Mouse (Mus musculus) heart, embryonic 14.5 days (tissue): ENCODE results near the gene Depdc5. TPM values are rescaled to one million over a fixed set of nuclear protein-coding genes. Genes with fewer than 3 reads are reported as not detected.
"Not testable (repeated sequence)": the region's sequence is repeated elsewhere in the genome, so short reads cannot be mapped to it uniquely, and the experiment has no call there.

Experiments
- ATAC-seq: fragments of 200-750 bp; cut with Nextera tagmentation; 2 replicates; pipeline ENCODE4 v1.8.0; 2017; ENCODE audit warnings: low read depth, moderate TSS enrichment; ENCODE audit not compliant: insufficient number of reproducible peaks, insufficient read depth, low FRiP score
- H3K27ac ChIP-seq, 2 experiments: fragments of 200-500 bp in 1 of 2; fragments of 300-500 bp in 1 of 2; sonication (generic) in 1 of 2; replicated peaks in 1 of 2; 2 replicates each; pipeline ENCODE4 v1.5.1; 2012 to 2014; ENCODE audit warnings: low read depth in 2 of 2, low read length in 2 of 2, control low read depth in 1 of 2, mild to moderate bottlenecking in 1 of 2, mixed read lengths in 1 of 2; ENCODE audit not compliant: control insufficient read depth in 1 of 2, insufficient read depth in 1 of 2
- H3K27me3 ChIP-seq: fragments of 300-500 bp; sonication (generic); 2 replicates; pipeline ENCODE4 v1.6.1; 2014; ENCODE audit warnings: mild to moderate bottlenecking, low read length, control low read depth; ENCODE audit not compliant: control insufficient read depth, insufficient read depth
- H3K36me3 ChIP-seq: fragments of 300-500 bp; sonication (generic); 2 replicates; pipeline ENCODE4 v1.6.1; 2014; ENCODE audit warnings: mild to moderate bottlenecking, control low read depth, low read length, mixed read lengths; ENCODE audit not compliant: control insufficient read depth, insufficient read depth
- H3K4me1 ChIP-seq, 2 experiments: fragments of 200-500 bp in 1 of 2; fragments of 300-500 bp in 1 of 2; sonication (generic) in 1 of 2; 2 replicates each; pipeline ENCODE4 v1.6.1; 2012 to 2014; ENCODE audit warnings: low read length in 2 of 2, control low read depth in 1 of 2, mixed read lengths in 1 of 2; ENCODE audit not compliant: control insufficient read depth in 2 of 2, insufficient read depth in 2 of 2
- H3K4me2 ChIP-seq: fragments of 300-500 bp; sonication (generic); 2 replicates; pipeline ENCODE4 v1.6.1; 2014; ENCODE audit warnings: mild to moderate bottlenecking, low read length
- H3K4me3 ChIP-seq, 2 experiments: fragments of 200-500 bp in 1 of 2; fragments of 300-500 bp in 1 of 2; sonication (generic) in 1 of 2; 2 replicates each; pipeline ENCODE4 v1.5.1; 2012 to 2014; ENCODE audit warnings: low read length in 2 of 2, mild to moderate bottlenecking in 2 of 2, control low read depth in 1 of 2, low read depth in 1 of 2, moderate library complexity in 1 of 2; ENCODE audit not compliant: control insufficient read depth in 1 of 2, insufficient read depth in 1 of 2
- H3K9ac ChIP-seq: fragments of 300-500 bp; sonication (generic); 2 replicates; pipeline ENCODE4 v1.6.1; 2014; ENCODE audit warnings: mild to moderate bottlenecking, low read length
- H3K9me3 ChIP-seq: fragments of 300-500 bp; sonication (generic); 2 replicates; pipeline ENCODE4 v1.6.1; 2016; ENCODE audit warnings: low read length, control low read depth; ENCODE audit not compliant: control insufficient read depth
- WGBS: fragments of 180-500 bp; shearing (Covaris S2); extraction: QIAGEN DNeasy Blood & Tissue Kit; methylation state at CpG from one replicate; pipeline ENCODE4 v1.1.7; 2014; 5-methylcytosine and 5-hydroxymethylcytosine counted together
- polyA plus RNA-seq: library from polyadenylated mRNA; unstranded; fragments of >200 nt; fragmentation: Nextera tagmentation; extraction: Ambion mirVana; gene quantifications from 2 replicates; pipeline ENCODE4 v1.2.1, GENCODE M21; 2014

The Depdc5 gene
- polyA plus RNA-seq, 1 experiment from 2014 or later: 17.5 TPM

DNA sequence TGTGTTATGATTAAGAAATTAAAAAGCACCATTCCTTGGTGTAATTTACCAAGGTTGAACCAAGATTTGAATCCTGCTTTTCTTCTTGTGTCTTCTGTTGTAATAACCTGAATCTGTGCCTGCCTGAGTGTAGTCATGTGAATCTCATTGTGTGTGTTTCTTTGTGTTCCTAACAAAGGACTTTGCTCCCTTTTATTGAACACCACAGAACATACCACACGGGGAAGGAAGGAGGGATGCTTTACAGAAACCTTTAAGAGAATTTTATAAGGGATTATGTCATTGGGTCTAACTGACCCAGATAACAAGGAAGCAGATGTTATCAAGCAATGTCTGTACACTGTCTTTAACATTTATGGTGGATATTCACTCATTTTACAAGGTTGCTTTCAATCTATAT lies 44.0 kb downstream of the Depdc5 start:
- WGBS: 86% methylated on average over 1 of the region's 1 CpGs
- peaks cover 73% of the 10 kb centered on the region for H3K36me3 ChIP-seq

DNA sequence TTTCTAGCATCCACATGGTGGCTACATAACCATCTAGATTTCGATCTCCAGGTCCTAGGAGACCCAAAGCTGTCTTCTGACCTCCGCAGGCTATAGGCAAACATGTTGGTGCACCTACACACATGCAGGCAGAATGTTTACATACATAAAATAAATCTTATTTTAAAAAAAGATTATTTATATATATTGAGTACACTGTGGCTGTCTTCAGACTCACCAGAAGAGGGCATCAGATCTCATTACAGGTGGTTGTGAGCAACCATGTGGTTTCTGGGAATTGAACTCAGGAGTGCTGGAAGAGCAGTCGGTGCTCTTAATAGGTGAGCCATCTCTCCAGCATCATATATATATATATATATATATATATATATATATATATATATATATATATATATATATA lies 50.6 kb downstream of the Depdc5 start:
- Histone ChIP-seq H3K27me3 (no peaks in the 10 kb centered on the region), H3K27ac (no peak overlapping the region), H3K4me1 (no peaks in the 10 kb centered on the region), H3K9ac (no peak overlapping the region), H3K4me3 (no peak overlapping the region), H3K4me2 (no peak overlapping the region), H3K9me3 (no peaks in the 10 kb centered on the region), H3K36me3 (peaks cover 82% of the 10 kb centered on the region)
- ATAC-seq: no peak
- WGBS: 84% methylated on average over 3 of the region's 3 CpGs

More for the DNA sequence above, 44.0 kb downstream of the Depdc5 start:
- Histone ChIP-seq H3K27me3 (no peaks in the 10 kb centered on the region), H3K9ac (no peak overlapping the region), H3K9me3 (no peaks in the 10 kb centered on the region), H3K4me3 (no peak overlapping the region), H3K4me2 (no peak overlapping the region), H3K4me1 (no peaks in the 10 kb centered on the region), H3K27ac (no peak overlapping the region)
- no peak for ATAC-seq

DNA sequence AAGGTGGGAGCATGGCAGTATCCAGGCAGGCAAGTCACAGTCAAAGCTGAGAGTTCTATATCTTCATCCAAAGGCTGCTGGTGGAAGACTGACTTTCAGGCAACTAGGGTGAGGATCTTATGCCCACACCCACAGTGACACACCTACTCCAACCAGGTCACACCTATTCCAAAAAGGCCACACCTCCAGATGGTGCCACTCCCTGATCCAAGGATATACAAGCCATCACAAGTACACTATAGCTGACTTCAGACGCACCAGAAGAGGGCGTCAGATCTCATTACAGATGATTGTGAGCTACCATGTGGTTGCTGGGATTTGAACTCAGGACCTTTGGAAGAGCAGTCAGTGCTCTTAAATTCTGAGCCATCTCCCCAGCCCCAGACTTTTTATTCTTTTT lies 55.8 kb downstream of the Depdc5 start:
- not testable (repeated sequence) for H3K27ac ChIP-seq, H3K9ac ChIP-seq, H3K9me3 ChIP-seq, ATAC-seq, H3K4me2 ChIP-seq, H3K4me1 ChIP-seq, H3K4me3 ChIP-seq, H3K27me3 ChIP-seq
- WGBS: 89% methylated on average over 2 of the region's 2 CpGs
- peaks cover 77% of the 10 kb centered on the region for H3K36me3 ChIP-seq

- ATAC-seq: no peak
- no peak overlapping the region for H3K9ac ChIP-seq
- 90% methylated on average over 4 of the region's 4 CpGs for WGBS
- H3K27me3 ChIP-seq: no peaks in the 10 kb centered on the region
- peaks cover 77% of the 10 kb centered on the region for H3K36me3 ChIP-seq
- no peaks in the 10 kb centered on the region for H3K4me1 ChIP-seq
- no peaks in the 10 kb centered on the region for H3K9me3 ChIP-seq
- H3K27ac ChIP-seq: no peak overlapping the region
- H3K4me3 ChIP-seq: no peak overlapping the region
- H3K4me2 ChIP-seq: no peak overlapping the region
These were observed 59.4 kb downstream of the Depdc5 start for GRCm38 (mm10) chr5:32922906-32923305.

- ATAC-seq: no peak
- H3K36me3 ChIP-seq: peaks cover 89% of the 10 kb centered on the region
- no peaks in the 10 kb centered on the region for H3K27me3 ChIP-seq
- no peaks in the 10 kb centered on the region for H3K4me1 ChIP-seq
- no peak overlapping the region for H3K9ac ChIP-seq
- H3K4me2 ChIP-seq: no peak overlapping the region
- H3K4me3 ChIP-seq: no peak overlapping the region
- H3K27ac ChIP-seq: no peak overlapping the region
- WGBS: 64% methylated on average over 2 of the region's 2 CpGs
- no peaks in the 10 kb centered on the region for H3K9me3 ChIP-seq
These were observed 67.3 kb downstream of the Depdc5 start for GRCm38 (mm10) chr5:32930761-32931160.

DNA sequence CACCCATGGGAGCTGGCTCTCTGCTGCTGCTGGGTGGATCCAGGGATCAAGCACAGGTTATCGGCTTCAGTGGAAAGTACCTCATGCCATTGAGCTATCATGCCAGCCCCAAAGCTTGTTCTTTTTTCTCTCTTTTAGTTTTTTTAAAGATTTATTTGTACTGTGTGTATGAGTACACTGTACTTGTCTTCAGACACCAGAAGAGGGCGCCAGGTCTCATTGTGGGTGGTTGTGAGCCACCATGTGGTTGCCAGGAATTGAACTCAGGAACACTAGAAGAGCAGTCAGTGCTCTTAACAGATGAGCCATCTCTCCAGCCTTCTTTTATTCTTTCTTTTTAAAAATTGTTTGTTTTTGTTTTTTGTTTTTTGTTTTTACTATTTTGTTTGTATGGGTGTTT lies 71.2 kb downstream of the Depdc5 start:
- no peak for ATAC-seq
- Histone ChIP-seq H3K27me3 (no peaks in the 10 kb centered on the region), H3K36me3 (peaks cover 87% of the 10 kb centered on the region), H3K9ac (no peak overlapping the region), H3K4me1 (no peaks in the 10 kb centered on the region), H3K4me3 (no peak overlapping the region), H3K4me2 (no peak overlapping the region), H3K9me3 (no peaks in the 10 kb centered on the region), H3K27ac (no peak overlapping the region)
- WGBS: 65% methylated on average over 2 of the region's 2 CpGs

DNA sequence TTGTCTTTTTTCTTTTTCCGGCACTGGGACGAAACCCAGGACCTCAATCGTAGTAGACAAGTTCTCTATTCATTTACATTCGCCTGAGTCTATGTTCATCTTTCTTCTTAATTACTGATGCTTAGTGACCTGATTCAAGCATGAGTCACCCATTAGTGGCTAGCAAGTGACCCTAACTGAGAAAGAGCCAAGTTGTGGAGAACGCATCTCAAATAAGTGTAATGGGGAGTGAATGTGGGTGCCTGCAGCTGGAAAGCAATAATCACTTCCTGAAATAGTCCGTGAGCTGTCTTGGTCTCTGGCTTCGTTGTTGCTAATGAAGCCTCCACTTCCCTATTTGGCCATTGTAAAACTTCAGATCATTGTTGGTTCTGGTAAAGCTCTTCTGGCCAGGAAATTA lies 77.1 kb downstream of the Depdc5 start:
- H3K9ac ChIP-seq: no peak overlapping the region
- 93% methylated on average over 7 of the region's 7 CpGs for WGBS
- H3K4me2 ChIP-seq: no peak overlapping the region
- no peak overlapping the region for H3K4me3 ChIP-seq
- peaks cover 91% of the 10 kb centered on the region for H3K36me3 ChIP-seq
- H3K27me3 ChIP-seq: no peaks in the 10 kb centered on the region
- H3K27ac ChIP-seq: no peak overlapping the region
- no peak for ATAC-seq
- no peaks in the 10 kb centered on the region for H3K9me3 ChIP-seq
- no peaks in the 10 kb centered on the region for H3K4me1 ChIP-seq

- H3K36me3 ChIP-seq: peaks cover 90% of the 10 kb centered on the region
- no peaks in the 10 kb centered on the region; a peak in 1 of 4 replicates for H3K4me1 ChIP-seq
- no peak overlapping the region for H3K27ac ChIP-seq
- ATAC-seq: no peak
- no peaks in the 10 kb centered on the region for H3K27me3 ChIP-seq
- no peak overlapping the region for H3K9ac ChIP-seq
- no peaks in the 10 kb centered on the region for H3K9me3 ChIP-seq
- no peak overlapping the region for H3K4me3 ChIP-seq
- no peak overlapping the region for H3K4me2 ChIP-seq
- 87% methylated on average over 8 of the region's 8 CpGs for WGBS
These were observed 77.9 kb downstream of the Depdc5 start for GRCm38 (mm10) chr5:32941209-32941924.
